Mouse (Mus musculus) heart, adult 2 months (tissue): ENCODE measurements at regions not wholly inside any gene's neighbourhood (a gene's known extent, or its start where the extent isn't known, plus 50 kb on each side); places are given as distances from the start of the nearest gene placed in this dataset.
"Not testable (repeated sequence)": the region's sequence is repeated elsewhere in the genome, so short reads cannot be mapped to it uniquely, and the experiment has no call there.

Experiments used
- CTCF ChIP-seq: fragments of 200-600 bp; IDR thresholded peaks from 2 replicates; pipeline ENCODE4 v1.8.1; 2022; ENCODE audit warnings: antibody characterized with exemption, mild to moderate bottlenecking, moderate library complexity
- POLR2A ChIP-seq: fragments of 200-500 bp; IDR thresholded peaks from 2 replicates; pipeline ENCODE4 v1.6.1; 2011; ENCODE audit warnings: mild to moderate bottlenecking, low read depth, low read length, control low read depth; ENCODE audit not compliant: insufficient read depth

GRCm38 (mm10) chr14:53033221-53033620 is 537.7 kb upstream of the Olfr1507 start:
- not testable (repeated sequence) for TF ChIP-seq POLR2A, CTCF
